Mouse (Mus musculus) 3134 (cell line): ENCODE measurements at regions not wholly inside any gene's neighbourhood (a gene's known extent, or its start where the extent isn't known, plus 50 kb on each side); places are given as distances from the start of the nearest gene placed in this dataset.

Source experiments
- DNase-seq: peaks from one replicate; pipeline ENCODE4 v3.0.0-alpha.2; 2011; ENCODE audit warnings: low spot score; ENCODE audit not compliant: insufficient read length; ENCODE audit errors: extremely low read depth

- no peak for DNase-seq
These were observed 90.2 kb downstream of the Sec23ip start for GRCm38 (mm10) chr7:128834894-128835293.

- DNase-seq, result no peak
These were observed 91.7 kb downstream of the Sec23ip start for GRCm38 (mm10) chr7:128836435-128836834.

- no peak for DNase-seq
These were observed 97.8 kb downstream of the Sec23ip start for GRCm38 (mm10) chr7:128842561-128842960.

GRCm38 (mm10) chr7:128843576-128843975 lies 98.8 kb downstream of the Sec23ip start:
- no peak for DNase-seq

GRCm38 (mm10) chr7:128849261-128849660 lies 104.5 kb downstream of the Sec23ip start:
- no peak for DNase-seq

GRCm38 (mm10) chr7:128854193-128854592 lies 109.5 kb downstream of the Sec23ip start:
- no peak for DNase-seq

- no peak for DNase-seq
These were observed 110.1 kb downstream of the Sec23ip start for GRCm38 (mm10) chr7:128854690-128855343.

- DNase-seq, result no peak
These were observed 115.4 kb downstream of the Sec23ip start for GRCm38 (mm10) chr7:128860141-128860540.

- DNase-seq, result peak; percentile 68
These were observed 116.0 kb downstream of the Sec23ip start for GRCm38 (mm10) chr7:128860709-128861108.

GRCm38 (mm10) chr7:128861376-128861775 lies 116.6 kb downstream of the Sec23ip start:
- DNase-seq, result no peak

- DNase-seq, result no peak
These were observed 124.1 kb downstream of the Sec23ip start for GRCm38 (mm10) chr7:128868799-128869198.

- DNase-seq, result no peak
These were observed 139.3 kb downstream of the Sec23ip start for GRCm38 (mm10) chr7:128884015-128884414.

- no peak for DNase-seq
These were observed 140.8 kb downstream of the Sec23ip start for GRCm38 (mm10) chr7:128885551-128885950.

GRCm38 (mm10) chr7:128910134-128910533 lies 165.4 kb downstream of the Sec23ip start:
- no peak for DNase-seq

GRCm38 (mm10) chr7:128937976-128938730 lies 193.4 kb downstream of the Sec23ip start:
- no peak for DNase-seq

- no peak for DNase-seq
These were observed 215.8 kb downstream of the Sec23ip start for GRCm38 (mm10) chr7:128960575-128960974.

GRCm38 (mm10) chr7:128979904-128980303 lies 235.2 kb downstream of the Sec23ip start:
- no peak for DNase-seq

GRCm38 (mm10) chr7:128980827-128981226 lies 236.1 kb downstream of the Sec23ip start:
- DNase-seq, result no peak

GRCm38 (mm10) chr7:128998759-128999158 lies 254.0 kb downstream of the Sec23ip start:
- DNase-seq, result no peak

GRCm38 (mm10) chr7:129002419-129002818 lies 254.4 kb upstream of the Plpp4 start:
- DNase-seq, result no peak

- DNase-seq, result no peak
These were observed 253.7 kb upstream of the Plpp4 start for GRCm38 (mm10) chr7:129003150-129003549.

- no peak for DNase-seq
These were observed 240.5 kb upstream of the Plpp4 start for GRCm38 (mm10) chr7:129016353-129016752.
